Mouse (Mus musculus) urinary bladder, postnatal 4 days (tissue): ENCODE results near the gene Trpm8.

Experiments used
- DNase-seq, 2 experiments: peaks; one replicate each; pipeline ENCODE4 v3.0.0; 2021 to 2022; ENCODE audit warnings: low spot score in 2 of 2

Trpm8 gene

GRCm38 (mm10) chr1:88300301-88301050 lies 23.0 kb downstream of the Trpm8 start:
- no peak for DNase-seq

DNA sequence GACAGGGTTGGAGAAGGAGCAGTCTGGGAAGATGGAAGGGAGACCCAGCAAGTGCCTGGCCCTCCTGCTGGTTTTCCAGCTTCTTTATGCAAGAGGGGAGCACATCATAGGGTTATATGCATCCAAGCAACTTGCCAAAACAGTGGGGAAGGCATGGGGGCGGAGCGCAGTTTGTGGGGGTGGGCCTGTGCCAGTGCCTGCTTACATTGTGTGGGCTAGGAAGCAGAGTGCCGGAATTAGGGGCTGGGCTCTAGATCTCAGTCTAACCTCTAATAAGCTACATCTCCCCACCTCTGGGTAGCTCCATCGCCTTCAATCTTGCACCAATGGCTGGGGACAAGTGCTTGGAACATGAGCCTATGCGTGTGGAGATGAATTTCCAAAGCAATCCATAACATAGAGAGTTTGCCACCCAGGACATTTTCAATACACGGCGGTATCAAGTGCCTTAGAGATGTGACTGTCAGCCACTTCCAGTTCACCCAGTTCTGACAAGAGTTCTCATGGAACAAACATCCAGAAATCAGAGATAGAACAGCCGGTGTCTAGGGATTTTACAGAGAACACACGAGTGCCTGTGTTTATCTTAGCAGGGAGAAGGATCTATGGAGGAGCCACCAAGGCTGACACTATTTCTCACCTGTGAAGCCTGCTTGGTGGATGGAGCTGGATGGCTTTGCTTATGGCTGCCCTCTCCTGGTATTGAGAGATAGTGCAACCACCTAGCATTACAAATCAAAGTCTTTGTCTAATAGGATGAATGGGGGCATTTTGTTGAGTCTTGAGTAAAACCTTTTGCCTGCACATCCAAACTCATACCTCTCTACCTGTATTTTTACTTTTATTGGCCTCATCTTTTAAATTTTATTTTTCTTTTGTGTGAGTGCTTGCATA lies 23.9 kb downstream of the Trpm8 start:
- no peak for DNase-seq

- DNase-seq, result no peak
Observed at GRCm38 (mm10) chr1:88302057-88302740, 24.7 kb downstream of the Trpm8 start.

DNA sequence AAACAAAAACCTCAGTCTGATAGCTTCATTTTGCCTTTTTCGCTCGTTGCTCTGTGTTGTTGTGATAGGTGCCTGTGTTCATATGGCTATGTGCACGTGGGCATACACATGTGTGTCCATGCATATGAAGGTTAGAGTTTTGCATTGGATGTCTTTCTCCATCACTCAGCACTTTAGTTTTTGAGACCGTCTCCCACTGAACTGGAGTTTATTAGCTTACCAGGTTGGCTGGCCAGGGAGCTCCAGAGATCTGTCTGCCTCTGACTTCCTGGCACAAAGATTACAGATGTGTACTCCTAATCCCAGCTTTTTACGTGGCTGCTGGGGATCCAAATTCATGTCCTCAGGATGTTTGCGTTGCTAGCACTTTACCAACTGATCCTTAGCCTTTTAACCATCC lies 26.3 kb downstream of the Trpm8 start:
- no peak for DNase-seq

DNA sequence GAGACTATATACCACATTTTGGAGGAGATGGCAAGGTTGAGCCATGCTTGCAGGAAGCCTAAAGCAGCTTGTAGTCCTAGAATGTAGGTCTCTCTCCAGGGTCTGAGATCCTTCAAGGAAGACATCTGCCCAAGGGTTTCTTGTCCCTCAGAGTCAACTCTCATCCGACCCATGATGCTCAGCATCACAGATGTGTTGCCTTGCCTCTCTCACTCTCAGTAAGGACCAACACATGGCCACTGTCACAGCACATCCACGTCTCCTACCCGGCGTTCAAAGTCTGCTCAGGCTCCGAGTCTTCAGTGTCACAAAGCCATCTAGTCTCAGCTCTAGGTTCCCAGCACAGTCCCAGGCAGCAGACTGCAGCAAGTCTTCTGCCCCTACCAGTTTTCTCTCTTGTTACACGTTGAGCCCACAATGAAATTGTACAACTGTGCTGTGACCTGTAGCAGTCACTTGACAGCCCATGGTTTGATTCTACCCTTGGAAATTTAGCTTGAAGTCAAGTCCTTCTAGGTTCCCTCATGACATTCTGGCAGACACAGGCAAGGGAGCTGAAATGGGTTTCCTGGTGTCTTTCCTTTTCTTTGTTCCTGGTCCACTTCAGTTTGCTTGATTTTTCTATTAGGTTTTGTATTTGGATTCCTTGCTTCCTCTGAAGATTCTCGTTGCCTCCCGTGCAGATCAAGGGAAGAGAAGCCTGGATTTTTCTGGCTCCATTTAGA lies 27.0 kb downstream of the Trpm8 start:
- no peak for DNase-seq

DNA sequence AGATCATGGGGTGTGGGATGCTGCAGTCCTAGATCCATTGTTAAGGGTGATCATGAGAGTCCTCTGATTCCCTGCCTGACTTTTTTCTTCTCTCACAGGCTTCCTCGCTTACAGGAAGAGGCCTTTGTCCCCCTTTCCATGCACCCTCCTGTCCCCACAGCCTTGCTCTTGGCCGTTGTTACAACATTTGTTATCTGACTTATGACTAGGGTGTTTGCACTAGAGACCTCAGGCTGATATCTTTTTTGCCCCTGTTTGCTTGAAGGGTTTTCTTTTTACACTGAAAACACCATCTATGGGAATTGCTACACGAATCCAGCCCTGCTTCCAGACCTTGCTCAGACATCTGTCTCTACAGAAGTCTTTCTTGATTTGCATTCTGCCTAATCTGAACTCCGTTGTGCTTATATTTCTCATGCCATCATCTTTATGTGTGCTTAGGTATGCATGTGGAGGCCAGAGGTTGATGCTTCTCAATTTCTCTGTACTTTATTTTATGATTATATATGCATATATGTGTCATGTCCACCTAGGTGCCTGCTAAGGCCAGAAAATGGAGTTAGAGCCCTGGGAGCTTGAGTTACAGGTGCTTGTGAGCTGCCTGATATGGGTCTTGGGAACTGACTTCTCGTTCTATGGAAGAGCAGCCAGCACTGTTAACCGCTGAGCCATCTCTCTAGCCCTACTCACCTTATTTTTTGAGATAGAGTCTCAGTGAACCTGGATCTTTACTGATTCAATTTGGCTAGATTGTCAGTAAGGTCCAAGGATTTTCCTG lies 27.7 kb downstream of the Trpm8 start:
- DNase-seq, result no peak

GRCm38 (mm10) chr1:88306543-88306942 lies 29.1 kb downstream of the Trpm8 start:
- DNase-seq, result no peak

DNA sequence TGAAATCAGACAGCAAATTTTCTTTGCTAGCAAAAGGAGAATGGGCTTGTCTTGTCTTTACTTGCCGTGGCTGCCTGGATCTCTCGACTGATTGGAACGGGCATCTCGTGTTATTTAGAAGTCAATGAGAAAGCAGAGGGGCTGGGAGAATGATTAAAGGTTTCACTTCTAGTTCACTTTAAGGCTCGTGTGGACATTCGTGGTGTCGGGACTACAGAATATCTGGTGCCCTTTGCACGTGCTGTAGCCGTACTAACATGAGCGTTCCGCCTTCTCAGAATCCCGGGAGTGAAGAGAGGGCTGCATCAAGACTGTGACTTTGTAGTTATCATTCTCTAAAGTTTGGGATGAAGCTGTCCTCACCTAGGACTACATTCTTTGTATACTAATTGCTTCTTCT lies 29.7 kb downstream of the Trpm8 start:
- DNase-seq, result no peak

DNA sequence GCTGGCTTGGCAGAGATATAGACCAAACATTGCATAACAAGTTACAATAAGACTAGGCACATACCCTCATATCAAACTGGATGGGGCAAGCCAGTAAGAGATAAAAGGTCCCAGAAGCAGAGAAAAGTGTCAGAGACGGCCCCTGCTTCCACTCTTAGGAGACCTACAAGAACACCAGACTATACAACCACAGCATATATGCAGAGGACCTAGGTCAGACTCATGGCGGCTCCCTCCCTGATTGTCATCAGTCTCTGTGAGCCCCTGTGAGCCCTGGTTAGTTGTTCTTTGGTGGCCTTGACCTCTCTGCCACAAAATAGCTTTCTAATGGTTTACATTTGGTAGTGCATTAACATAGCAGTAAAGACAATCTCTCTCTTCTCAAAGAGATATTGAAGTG lies 31.6 kb downstream of the Trpm8 start:
- DNase-seq, result no peak

DNA sequence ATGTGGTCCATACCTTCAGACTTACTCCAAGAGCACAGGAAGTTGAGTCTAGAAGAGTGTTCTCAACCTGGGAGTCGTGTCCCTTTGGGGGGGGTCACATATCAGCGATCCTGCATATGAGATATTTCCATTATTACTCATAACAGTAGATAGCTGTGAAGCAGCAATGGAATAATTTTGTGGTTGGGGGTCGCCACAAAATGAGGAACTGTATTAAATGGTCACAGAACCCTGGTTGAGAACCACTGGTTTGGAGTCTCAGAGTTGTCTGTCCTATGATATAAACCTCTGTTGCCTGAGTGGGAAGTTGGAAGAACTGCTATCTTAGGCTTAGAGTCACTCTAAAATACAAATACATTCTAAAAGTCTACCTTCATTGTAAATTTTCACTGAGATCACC lies 32.4 kb downstream of the Trpm8 start:
- DNase-seq, result no peak

- DNase-seq, result no peak
Observed at GRCm38 (mm10) chr1:88310349-88310748, 32.9 kb downstream of the Trpm8 start.

GRCm38 (mm10) chr1:88317279-88317678 lies 39.8 kb downstream of the Trpm8 start:
- no peak for DNase-seq

GRCm38 (mm10) chr1:88318531-88319060 lies 41.1 kb downstream of the Trpm8 start:
- no peak for DNase-seq

DNA sequence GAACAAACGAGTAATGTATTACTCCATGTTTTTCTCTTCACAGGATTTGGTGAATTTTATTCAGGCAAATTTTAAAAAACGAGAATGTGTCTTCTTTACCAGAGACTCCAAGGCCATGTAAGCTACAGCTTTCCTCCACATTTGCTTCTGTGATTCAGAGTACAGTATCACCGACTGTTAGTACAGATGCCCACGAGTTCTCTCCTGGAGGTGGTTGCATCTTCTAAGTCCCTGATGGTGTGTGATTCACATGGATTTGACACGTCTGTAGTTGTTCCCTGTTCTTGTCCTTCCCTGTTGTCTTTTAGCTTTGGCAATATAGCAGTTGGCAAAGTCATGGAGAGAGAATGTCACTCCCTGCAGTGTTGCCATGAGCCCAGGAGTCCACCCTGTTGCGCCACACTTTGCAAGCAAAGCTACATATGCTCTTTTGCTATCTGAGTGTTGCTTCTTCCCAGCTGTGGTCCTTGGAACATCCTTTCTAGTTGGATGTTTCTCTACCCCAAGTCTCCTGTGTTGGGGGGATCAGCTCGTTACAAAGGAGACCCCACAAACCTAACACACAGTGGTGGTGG lies 43.4 kb downstream of the Trpm8 start:
- no peak for DNase-seq

- no peak for DNase-seq
Observed at GRCm38 (mm10) chr1:88322146-88322545, 44.7 kb downstream of the Trpm8 start.

DNA sequence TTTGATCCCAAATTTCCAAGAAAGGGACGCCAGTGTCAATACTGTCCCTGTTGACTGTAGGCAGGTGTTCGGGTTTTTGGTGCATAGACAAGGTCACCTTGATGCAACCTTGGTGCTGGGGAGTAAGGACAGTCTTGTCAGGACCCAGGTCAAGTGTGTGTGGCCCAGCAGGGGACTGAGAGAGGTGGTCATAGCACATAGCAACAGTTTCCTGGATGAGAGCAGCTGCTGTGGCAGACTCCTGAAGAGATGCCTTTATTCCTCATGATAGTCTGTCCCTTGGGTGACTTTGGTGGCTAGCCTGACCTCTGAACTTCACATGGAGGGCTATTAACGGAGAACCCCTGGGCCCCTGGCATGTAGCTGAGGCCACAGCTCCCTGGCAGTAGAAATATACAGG lies 45.6 kb downstream of the Trpm8 start:
- no peak for DNase-seq

DNA sequence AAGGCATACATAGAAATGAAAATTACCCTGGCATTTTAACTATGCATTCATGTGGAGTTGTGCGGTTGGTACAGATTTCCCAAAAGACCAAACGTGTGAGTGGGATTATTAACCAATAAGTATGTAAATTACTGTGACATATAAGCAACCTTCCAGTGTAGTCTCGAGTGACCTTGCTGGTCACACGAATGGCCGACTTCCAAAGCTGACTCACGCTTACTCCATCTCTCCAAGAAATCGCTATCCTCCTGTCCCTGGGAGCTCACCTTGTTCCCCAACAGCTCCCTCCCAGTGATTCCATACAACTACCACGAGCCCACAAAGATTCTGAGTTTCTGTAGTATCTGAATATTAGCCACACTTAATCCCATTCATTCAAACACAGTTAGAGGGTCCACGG lies 62.0 kb downstream of the Trpm8 start:
- no peak for DNase-seq

DNA sequence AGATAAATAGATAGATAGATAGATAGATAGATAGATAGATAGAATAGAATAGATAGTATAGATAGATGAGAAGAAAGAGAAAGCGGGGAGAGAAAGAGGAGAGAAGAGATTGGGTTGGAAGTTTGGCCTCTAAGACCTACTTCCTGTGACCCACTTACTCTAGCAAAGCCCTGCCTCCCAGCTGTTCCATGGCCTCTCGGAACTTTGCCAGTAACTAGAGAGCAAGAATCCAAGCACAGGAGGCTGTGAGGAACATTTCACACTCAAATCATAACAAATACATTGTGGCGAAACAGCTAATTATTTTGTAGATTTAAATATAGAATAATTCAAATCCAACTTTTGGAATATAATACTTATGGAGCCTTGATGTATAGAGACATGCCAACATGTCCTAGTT lies 65.2 kb downstream of the Trpm8 start:
- DNase-seq, result no peak

DNA sequence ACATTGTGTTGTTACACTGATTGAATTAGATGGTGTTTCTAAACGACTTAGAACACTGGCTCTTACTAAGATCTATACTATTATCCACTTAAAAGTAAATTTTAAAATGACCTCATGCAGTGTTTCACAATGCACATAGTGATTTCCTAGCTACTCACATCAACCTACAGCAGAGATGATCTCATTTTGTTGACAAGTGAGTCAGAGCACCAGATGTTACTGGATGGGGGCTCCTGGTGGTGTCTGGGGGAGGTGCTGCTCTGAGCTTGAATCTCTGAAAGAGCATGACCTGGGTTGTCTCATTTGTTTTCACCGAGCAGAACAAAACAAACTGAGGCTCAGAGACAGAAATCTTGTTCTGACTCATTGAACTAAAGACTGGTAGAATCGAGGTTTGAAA lies 68.1 kb downstream of the Trpm8 start:
- DNase-seq, result no peak

- no peak for DNase-seq
Observed at GRCm38 (mm10) chr1:88348496-88349005, 71.1 kb downstream of the Trpm8 start.
